Mouse (Mus musculus): ENCODE data around the gene Necab3.

- TF ChIP-seq POLR2A (IDR thresholded peaks at IDR 0.05; ENCODE audit: borderline replicate concordance, extremely low read depth, low read depth, low read length) (no peak), CTCF (IDR thresholded peaks at IDR 0.05; ENCODE audit: insufficient read depth, low read length) (no peak)
Measured at GRCm38 (mm10) chr2:154568329-154569070, 9.8 kb upstream of the Necab3 start.

Data from lung, adult 2 months (tissue).